Comparison of ENCODE assay signal across 8 mouse cellular contexts in the genomic region with DNA sequence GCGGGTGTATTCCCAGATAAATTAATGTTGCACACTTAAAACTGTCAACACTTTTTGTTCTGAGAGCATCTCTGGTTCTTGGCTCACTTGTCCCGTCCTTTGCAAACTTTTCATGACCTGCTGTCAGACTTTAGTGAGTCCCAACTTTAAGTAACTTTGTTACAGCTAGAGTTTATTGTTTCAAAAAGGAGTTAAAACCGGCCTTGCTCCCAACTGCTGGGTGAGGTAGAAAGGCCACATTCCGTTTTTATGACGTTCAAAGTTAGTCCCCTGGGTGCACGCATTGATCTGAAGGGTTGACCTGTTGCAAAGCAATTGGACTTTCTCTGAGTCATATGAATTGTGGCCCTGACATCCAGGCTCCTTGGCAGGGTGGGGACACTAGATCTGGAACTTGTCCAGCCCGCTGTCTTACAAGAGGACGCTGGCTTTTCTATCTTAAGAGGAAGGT. TPM values are rescaled to one million over a fixed set of nuclear protein-coding genes. Genes with fewer than 3 reads are reported as not detected.
DNase-seq lines count a peak whose midpoint lies in the region; ATAC-seq and TF ChIP-seq lines count a peak whose summit lies in the region.

No protein-coding gene starts in this region.

- peak overlapping the region; percentile 68 for H3K4me3 ChIP-seq in thymus, adult 2 months (ENCODE audit: control insufficient read depth, insufficient read depth, low read length)
- H3K4me3 ChIP-seq in forebrain, embryonic 12.5 days (replicated peaks): peak overlapping the region; percentile 77
- peak overlapping the region; percentile 76 for H3K4me3 ChIP-seq in midbrain, embryonic 10.5 days
- H3K4me3 ChIP-seq in stomach, embryonic 16.5 days (replicated peaks; ENCODE audit: low read length): peak overlapping the region; percentile 73

- ATAC-seq in forebrain, embryonic 12.5 days (ENCODE audit: low FRiP score): 0 out of 2 replicates have a peak, but pooled peaks have one; percentile 4
- peak; percentile 45; the same call in 1 of the 2 replicates for ATAC-seq in stomach, embryonic 16.5 days (ENCODE audit: insufficient read depth, low FRiP score)
- ATAC-seq in frontal cortex, adult (ENCODE audit: low TSS enrichment): no peak

- H3K27ac ChIP-seq in thymus, adult 2 months (ENCODE audit: control insufficient read depth, insufficient read depth, low read length): no peak overlapping the region
- H3K27ac ChIP-seq in forebrain, embryonic 12.5 days: peak overlapping the region; percentile 63; the same call in 1 of the 2 replicates
- peak overlapping the region; percentile 96 for H3K27ac ChIP-seq in midbrain, embryonic 10.5 days (replicated peaks)
- H3K27ac ChIP-seq in stomach, embryonic 16.5 days (ENCODE audit: low read length): peak overlapping the region; percentile 95

- no peaks in the 10 kb centered on the region for H3K27me3 ChIP-seq in thymus, adult 2 months (ENCODE audit: control insufficient read depth, insufficient read depth, low read length)
- peaks cover 4% of the 10 kb centered on the region; the same call in 1 of the 2 replicates for H3K27me3 ChIP-seq in forebrain, embryonic 12.5 days
- H3K27me3 ChIP-seq in midbrain, embryonic 10.5 days (ENCODE audit: low read depth, poor library complexity, severe bottlenecking): peaks cover 14% of the 10 kb centered on the region; the same call in 1 of the 2 replicates
- no peaks in the 10 kb centered on the region for H3K27me3 ChIP-seq in stomach, embryonic 16.5 days (ENCODE audit: control insufficient read depth, insufficient read depth, low read length)

- TF ChIP-seq POLR2A in thymus, adult 2 months (IDR thresholded peaks at IDR 0.05; ENCODE audit: control insufficient read depth, extremely low read depth, insufficient read depth, low read length, poor library complexity): no peak

- peak overlapping the region; percentile 89 for H3K9ac ChIP-seq in forebrain, embryonic 12.5 days
- peak overlapping the region; percentile 91 for H3K9ac ChIP-seq in stomach, embryonic 16.5 days (ENCODE audit: low read length)

- H3K4me2 ChIP-seq in forebrain, embryonic 12.5 days: peak overlapping the region; percentile 77
- peak overlapping the region; percentile 70 for H3K4me2 ChIP-seq in stomach, embryonic 16.5 days (ENCODE audit: low read depth, low read length)

- peaks cover 8% of the 10 kb centered on the region for H3K4me1 ChIP-seq in thymus, adult 2 months (replicated peaks; ENCODE audit: control insufficient read depth, insufficient read depth, low read length)
- H3K4me1 ChIP-seq in forebrain, embryonic 12.5 days: peaks cover 12% of the 10 kb centered on the region
- peaks cover 21% of the 10 kb centered on the region for H3K4me1 ChIP-seq in midbrain, embryonic 10.5 days
- 0 out of 2 replicates have a peak, but pooled peaks cover 20% of the 10 kb centered on the region for H3K4me1 ChIP-seq in stomach, embryonic 16.5 days (ENCODE audit: control insufficient read depth, insufficient read depth, low read length)

- no peaks in the 10 kb centered on the region for H3K36me3 ChIP-seq in thymus, adult 2 months (ENCODE audit: control insufficient read depth, insufficient read depth, low read length)
- H3K36me3 ChIP-seq in forebrain, embryonic 12.5 days (replicated peaks): no peaks in the 10 kb centered on the region
- peaks cover 13% of the 10 kb centered on the region for H3K36me3 ChIP-seq in midbrain, embryonic 10.5 days
- no peaks in the 10 kb centered on the region for H3K36me3 ChIP-seq in stomach, embryonic 16.5 days (ENCODE audit: control insufficient read depth, insufficient read depth, low read length)

- intact Hi-C loops in heart, postnatal 36 days (cut with DNase I): no loop called here

- no peaks in the 10 kb centered on the region for H3K9me3 ChIP-seq in forebrain, embryonic 12.5 days
- no peaks in the 10 kb centered on the region for H3K9me3 ChIP-seq in midbrain, embryonic 10.5 days (replicated peaks)
- H3K9me3 ChIP-seq in stomach, embryonic 16.5 days (replicated peaks; ENCODE audit: control insufficient read depth, low read length): no peaks in the 10 kb centered on the region

- no peak for TF ChIP-seq CTCF in thymus, adult 2 months (IDR thresholded peaks at IDR 0.05; ENCODE audit: borderline replicate concordance, control insufficient read depth, extremely low read depth, insufficient read depth, low read length, poor library complexity)

- 37% methylated on average over 8 of the region's 8 CpGs for WGBS in thymus, adult 2 months
- WGBS in forebrain, embryonic 12.5 days: 12% methylated on average over 8 of the region's 8 CpGs
- WGBS in large intestine, adult 2 months: 4% methylated on average over 8 of the region's 8 CpGs
- WGBS in midbrain, embryonic 10.5 days: 14% methylated on average over 8 of the region's 8 CpGs
- WGBS in stomach, embryonic 16.5 days: 6% methylated on average over 8 of the region's 8 CpGs

- no peak for DNase-seq in thymus, adult 2 months
- DNase-seq in thymus, postnatal 25 days: no peak
- DNase-seq in heart, postnatal 36 days: peak; percentile 45 to 52
- DNase-seq in large intestine, adult 2 months (ENCODE audit: low read depth, low spot score): peak; percentile 95
- peak; percentile 39 for DNase-seq in midbrain, embryonic 10.5 days (ENCODE audit: low spot score)

RNA-seq across cellular contexts. Expression of a gene that starts 0.6 kb away (rescaled TPM):
- polyA plus RNA-seq in thymus, adult 2 months (2012; rRNA removed): 2.3 and 2.4 TPM in 2 replicates
- polyA plus RNA-seq in forebrain, embryonic 12.5 days (2016; fragmentation: Nextera tagmentation; extraction: Ambion mirVana): 17.1 and 21.5 TPM in 2 replicates
- 1 to 10 TPM; 5.3 to 6.4 TPM for total RNA-seq in heart, postnatal 36 days (2021)
- 32.6 and 55.8 TPM in 2 replicates for polyA plus RNA-seq in large intestine, adult 2 months (2012; rRNA removed)
- 30.0 and 32.3 TPM in 2 replicates for polyA plus RNA-seq in midbrain, embryonic 10.5 days (2016; fragmentation: Nextera tagmentation; extraction: Ambion mirVana)
- polyA plus RNA-seq in stomach, embryonic 16.5 days (2015; fragmentation: Nextera tagmentation; extraction: Ambion mirVana): 45.2 and 48.3 TPM in 2 replicates

RNA-seq across cellular contexts. Expression of a gene that starts 43.3 kb away (rescaled TPM):
- not detected in 2 replicates for polyA plus RNA-seq in thymus, adult 2 months (2012; rRNA removed)
- polyA plus RNA-seq in forebrain, embryonic 12.5 days (2016; fragmentation: Nextera tagmentation; extraction: Ambion mirVana): 0.11 TPM in 1 of 2 replicates, not detected in the other
- total RNA-seq in heart, postnatal 36 days (2021): not detected
- not detected in 2 replicates for polyA plus RNA-seq in large intestine, adult 2 months (2012; rRNA removed)
- polyA plus RNA-seq in midbrain, embryonic 10.5 days (2016; fragmentation: Nextera tagmentation; extraction: Ambion mirVana): not detected in 2 replicates
- not detected in 2 replicates for polyA plus RNA-seq in stomach, embryonic 16.5 days (2015; fragmentation: Nextera tagmentation; extraction: Ambion mirVana)

Comparison
In these comparisons a context has a peak if more than half of its experiments do, and no peak if none do; other contexts are left out.
1. DNase-seq: peak in heart, postnatal 36 days (2 of 2), large intestine, adult 2 months (single experiment) and midbrain, embryonic 10.5 days (single experiment); none in thymus, adult 2 months (single experiment) and thymus, postnatal 25 days (single experiment).
2. Peak in every context shown above with its lines, with median percentiles within 50 percentile points of each other: H3K4me3 ChIP-seq.